Mouse (Mus musculus): ENCODE data around the gene Chst8. TPM values are rescaled to one million over a fixed set of nuclear protein-coding genes. Genes with fewer than 3 reads are reported as not detected.

Chst8 gene
- total RNA-seq, 2 experiments from 2014 or later: 5.5 to 6.0 TPM

GRCm38 (mm10) chr7:34750350-34750749 lies 62.2 kb downstream of the Chst8 start:
- no peak for DNase-seq

- DNase-seq: peak; percentile 39
Measured at GRCm38 (mm10) chr7:34749753-34750152, 62.8 kb downstream of the Chst8 start.

- DNase-seq: no peak
Measured at GRCm38 (mm10) chr7:34748501-34748900, 64.0 kb downstream of the Chst8 start.

GRCm38 (mm10) chr7:34747661-34748060 lies 64.8 kb downstream of the Chst8 start:
- no peak for DNase-seq

GRCm38 (mm10) chr7:34746586-34746985 lies 65.9 kb downstream of the Chst8 start:
- DNase-seq: peak; percentile 50

- DNase-seq: peak; percentile 72
Measured at GRCm38 (mm10) chr7:34746165-34746564, 66.3 kb downstream of the Chst8 start.

- DNase-seq: no peak
Measured at GRCm38 (mm10) chr7:34745426-34745825, 67.1 kb downstream of the Chst8 start.

GRCm38 (mm10) chr7:34744994-34745393 lies 67.5 kb downstream of the Chst8 start:
- DNase-seq: no peak

- DNase-seq: no peak
Measured at GRCm38 (mm10) chr7:34743411-34744085, 69.0 kb downstream of the Chst8 start.

GRCm38 (mm10) chr7:34739371-34739770 lies 73.1 kb downstream of the Chst8 start:
- no peak for DNase-seq

GRCm38 (mm10) chr7:34737206-34737605 lies 75.3 kb downstream of the Chst8 start:
- no peak for DNase-seq

GRCm38 (mm10) chr7:34734348-34734747 lies 78.2 kb downstream of the Chst8 start:
- no peak for DNase-seq

GRCm38 (mm10) chr7:34728931-34729330 lies 83.6 kb downstream of the Chst8 start:
- no peak for DNase-seq

GRCm38 (mm10) chr7:34725206-34725605 lies 87.3 kb downstream of the Chst8 start:
- no peak for DNase-seq

- no peak for DNase-seq
Measured at GRCm38 (mm10) chr7:34722551-34723230, 89.8 kb downstream of the Chst8 start.

- DNase-seq: no peak
Measured at GRCm38 (mm10) chr7:34722151-34722550, 90.4 kb downstream of the Chst8 start.

- peak; percentile 20 for DNase-seq
Measured at GRCm38 (mm10) chr7:34721650-34722048, 90.9 kb downstream of the Chst8 start.

GRCm38 (mm10) chr7:34720882-34721649 lies 91.4 kb downstream of the Chst8 start:
- DNase-seq: no peak

GRCm38 (mm10) chr7:34719599-34719998 lies 92.9 kb downstream of the Chst8 start:
- peak; percentile 78 for DNase-seq

- peak; percentile 60 for DNase-seq
Measured at GRCm38 (mm10) chr7:34718651-34719050, 93.9 kb downstream of the Chst8 start.

GRCm38 (mm10) chr7:34717161-34717810 lies 95.2 kb downstream of the Chst8 start:
- DNase-seq: no peak

GRCm38 (mm10) chr7:34714848-34715460 lies 97.6 kb downstream of the Chst8 start:
- DNase-seq: peak; percentile 38
